Mouse (Mus musculus) myocyte (in vitro differentiated cells): ENCODE measurements around the gene Pink1. TPM values are rescaled to one million over a fixed set of nuclear protein-coding genes. Genes with fewer than 3 reads are reported as not detected.

Experiments
- H3K27me3 ChIP-seq: one replicate; pipeline ENCODE4 v1.6.1; 2011; ENCODE audit not compliant: control insufficient read depth, insufficient read depth, insufficient read length
- H3K36me3 ChIP-seq: one replicate; pipeline ENCODE4 v1.6.1; 2011; ENCODE audit not compliant: control insufficient read depth, insufficient read depth
- H3K4me2 ChIP-seq: one replicate; pipeline ENCODE4 v1.6.1; 2011; ENCODE audit warnings: low read depth, control low read depth
- H3K4me3 ChIP-seq: one replicate; pipeline ENCODE4 v1.5.1; 2011; ENCODE audit warnings: mild to moderate bottlenecking, control low read depth, moderate library complexity
- H3K79me2 ChIP-seq: one replicate; pipeline ENCODE4 v1.6.1; 2011; ENCODE audit not compliant: control insufficient read depth, insufficient read depth
- H3ac ChIP-seq: one replicate; pipeline ENCODE4 v1.6.1; 2011; ENCODE audit not compliant: control insufficient read depth, insufficient read length
- CEBPB ChIP-seq: IDR thresholded peaks from 2 replicates; pipeline ENCODE4 v1.6.1; 2011; ENCODE audit warnings: mild to moderate bottlenecking, moderate library complexity; ENCODE audit not compliant: poor library complexity, insufficient read depth, severe bottlenecking
- E2F4 ChIP-seq: IDR thresholded peaks from one replicate; pipeline ENCODE4 v1.6.1; 2011; ENCODE audit warnings: mild to moderate bottlenecking, control low read depth, moderate library complexity; ENCODE audit not compliant: insufficient read depth
- MAX ChIP-seq: IDR thresholded peaks from one replicate; pipeline ENCODE4 v1.6.1; 2011; ENCODE audit warnings: low read depth, mild to moderate bottlenecking, control low read depth
- MYOD1 ChIP-seq, 3 experiments: IDR thresholded peaks; one replicate each; pipeline ENCODE4 v1.6.1; 2011; ENCODE audit warnings: control low read depth in 2 of 3, low read depth in 2 of 3, mild to moderate bottlenecking in 2 of 3, moderate library complexity in 1 of 3; ENCODE audit not compliant: insufficient read length in 2 of 3, control insufficient read depth in 1 of 3
- MYOG ChIP-seq, 3 experiments: IDR thresholded peaks; one replicate each; pipeline ENCODE4 v1.6.1; 2011; ENCODE audit warnings: control low read depth in 2 of 3, low read depth in 2 of 3, mild to moderate bottlenecking in 2 of 3; ENCODE audit not compliant: insufficient read length in 2 of 3, control insufficient read depth in 1 of 3, insufficient read depth in 1 of 3
- POLR2A ChIP-seq: IDR thresholded peaks from one replicate; pipeline ENCODE4 v1.6.1; 2011; ENCODE audit warnings: low read depth, mild to moderate bottlenecking, control low read depth, moderate library complexity; ENCODE audit not compliant: insufficient read length
- POLR2AphosphoS2 ChIP-seq: IDR thresholded peaks from one replicate; pipeline ENCODE4 v1.6.1; 2011; ENCODE audit warnings: low read depth, control low read depth; ENCODE audit not compliant: insufficient read length
- REST ChIP-seq: IDR thresholded peaks from one replicate; pipeline ENCODE4 v1.6.1; 2011; ENCODE audit warnings: mild to moderate bottlenecking, control low read depth, moderate library complexity; ENCODE audit not compliant: insufficient read depth, insufficient read length
- SRF ChIP-seq: IDR thresholded peaks from one replicate; pipeline ENCODE4 v1.6.1; 2011; ENCODE audit warnings: low read depth; ENCODE audit not compliant: control insufficient read depth, insufficient read length
- TCF12 ChIP-seq: IDR thresholded peaks from one replicate; pipeline ENCODE4 v1.6.1; 2011; ENCODE audit warnings: mild to moderate bottlenecking, control low read depth; ENCODE audit not compliant: poor library complexity, insufficient read depth, severe bottlenecking
- TCF3 ChIP-seq: IDR thresholded peaks from one replicate; pipeline ENCODE4 v1.6.1; 2011; ENCODE audit warnings: low read depth, control low read depth; ENCODE audit not compliant: insufficient read length
- USF1 ChIP-seq: IDR thresholded peaks from one replicate; pipeline ENCODE4 v1.6.1; 2011; ENCODE audit warnings: low read depth, mild to moderate bottlenecking, control low read depth, moderate library complexity
- polyA plus RNA-seq: library from polyadenylated mRNA; unstranded; fragments of >200 nt; fragmentation: generic; extraction: Trizol; gene quantifications from one replicate; pipeline ENCODE4 v1.2.1, GENCODE M21; 2012; ENCODE audit warnings: missing spikeins

The Pink1 gene
- polyA plus RNA-seq, 1 experiment: 60.9 TPM

GRCm38 (mm10) chr4:138319508-138319907 lies 6.6 kb downstream of the Pink1 start:
- H3K79me2 ChIP-seq: no peaks in the 10 kb centered on the region
- H3ac ChIP-seq: no peak overlapping the region
- no peak overlapping the region for H3K4me3 ChIP-seq
- TF ChIP-seq REST (no peak), SRF (no peak), MYOD1 (IDR thresholded peaks at IDR 0.05; ENCODE audit: control insufficient read depth in 1 of 3, insufficient read length in 2 of 3, low read depth in 2 of 3) (no peak), CEBPB (no peak), USF1 (no peak), MYOG (IDR thresholded peaks at IDR 0.05; ENCODE audit: control insufficient read depth in 1 of 3, insufficient read depth in 1 of 3, insufficient read length in 2 of 3, low read depth in 2 of 3) (no peak), POLR2A (no peak), POLR2AphosphoS2 (no peak), E2F4 (no peak), TCF3 (no peak), MAX (no peak), TCF12 (no peak)
- no peak overlapping the region for H3K4me2 ChIP-seq
- H3K27me3 ChIP-seq: no peaks in the 10 kb centered on the region
- H3K36me3 ChIP-seq: no peaks in the 10 kb centered on the region

- Histone ChIP-seq H3K36me3 (no peaks in the 10 kb centered on the region), H3K4me3 (no peak overlapping the region), H3K79me2 (no peaks in the 10 kb centered on the region), H3K27me3 (no peaks in the 10 kb centered on the region), H3K4me2 (no peak overlapping the region), H3ac (no peak overlapping the region)
- TF ChIP-seq SRF (no peak), CEBPB (no peak), TCF3 (no peak), MYOD1 (IDR thresholded peaks at IDR 0.05; ENCODE audit: control insufficient read depth in 1 of 3, insufficient read length in 2 of 3, low read depth in 2 of 3) (no peak), POLR2A (no peak), E2F4 (no peak), POLR2AphosphoS2 (no peak), MAX (no peak), REST (no peak)
Observed at GRCm38 (mm10) chr4:138318509-138319266, 7.4 kb downstream of the Pink1 start.

GRCm38 (mm10) chr4:138316369-138316768 lies 9.7 kb downstream of the Pink1 start:
- Histone ChIP-seq H3K36me3 (no peaks in the 10 kb centered on the region), H3K4me3 (no peak overlapping the region), H3K79me2 (no peaks in the 10 kb centered on the region), H3K27me3 (no peaks in the 10 kb centered on the region), H3K4me2 (no peak overlapping the region), H3ac (no peak overlapping the region)
- TF ChIP-seq POLR2AphosphoS2: no peak
- no peak for TF ChIP-seq CEBPB
- TF ChIP-seq MYOD1 (IDR thresholded peaks at IDR 0.05; ENCODE audit: control insufficient read depth in 1 of 3, insufficient read length in 2 of 3, low read depth in 2 of 3): no peak
- TF ChIP-seq REST: no peak
- no peak for TF ChIP-seq USF1
- no peak for TF ChIP-seq MAX
- no peak for TF ChIP-seq TCF12
- TF ChIP-seq POLR2A: no peak

GRCm38 (mm10) chr4:138315781-138316180 lies 10.3 kb downstream of the Pink1 start:
- Histone ChIP-seq H3K4me3 (no peak overlapping the region), H3K27me3 (no peaks in the 10 kb centered on the region), H3K36me3 (no peaks in the 10 kb centered on the region), H3K79me2 (no peaks in the 10 kb centered on the region), H3ac (no peak overlapping the region), H3K4me2 (no peak overlapping the region)
- TF ChIP-seq E2F4: no peak
- no peak for TF ChIP-seq REST
- no peak for TF ChIP-seq MYOD1 (IDR thresholded peaks at IDR 0.05; ENCODE audit: control insufficient read depth in 1 of 3, insufficient read length in 2 of 3, low read depth in 2 of 3)
- TF ChIP-seq TCF12: no peak
- no peak for TF ChIP-seq SRF
- no peak for TF ChIP-seq MAX
- no peak for TF ChIP-seq POLR2A
- TF ChIP-seq USF1: no peak
- no peak for TF ChIP-seq POLR2AphosphoS2
- TF ChIP-seq TCF3: no peak
- TF ChIP-seq CEBPB: no peak
- TF ChIP-seq MYOG (IDR thresholded peaks at IDR 0.05; ENCODE audit: control insufficient read depth in 1 of 3, insufficient read depth in 1 of 3, insufficient read length in 2 of 3, low read depth in 2 of 3): no peak

GRCm38 (mm10) chr4:138313795-138314194 lies 12.3 kb downstream of the Pink1 start:
- Histone ChIP-seq H3K4me3 (no peak overlapping the region), H3K36me3 (no peaks in the 10 kb centered on the region), H3K27me3 (no peaks in the 10 kb centered on the region), H3ac (no peak overlapping the region), H3K79me2 (no peaks in the 10 kb centered on the region), H3K4me2 (no peak overlapping the region)
- TF ChIP-seq SRF (no peak), REST (no peak), POLR2A (peak; percentile 14), TCF3 (no peak), MYOG (IDR thresholded peaks at IDR 0.05; ENCODE audit: control insufficient read depth in 1 of 3, insufficient read depth in 1 of 3, insufficient read length in 2 of 3, low read depth in 2 of 3) (no peak), TCF12 (no peak)
